Mouse (Mus musculus) olfactory bulb, adult 2 months (tissue): ENCODE measurements around the gene Wasf3.

ENCODE experiments used
- CTCF ChIP-seq: fragments of 200-500 bp; IDR thresholded peaks from 2 replicates; pipeline ENCODE4 v1.5.1; 2012; ENCODE audit warnings: low read depth, mild to moderate bottlenecking, low read length, moderate library complexity; ENCODE audit not compliant: insufficient read depth
- POLR2A ChIP-seq: fragments of 200-500 bp; IDR thresholded peaks from 2 replicates; pipeline ENCODE4 v1.6.1; 2012; ENCODE audit warnings: mild to moderate bottlenecking, low read depth, low read length, moderate library complexity; ENCODE audit not compliant: insufficient read depth

DNA sequence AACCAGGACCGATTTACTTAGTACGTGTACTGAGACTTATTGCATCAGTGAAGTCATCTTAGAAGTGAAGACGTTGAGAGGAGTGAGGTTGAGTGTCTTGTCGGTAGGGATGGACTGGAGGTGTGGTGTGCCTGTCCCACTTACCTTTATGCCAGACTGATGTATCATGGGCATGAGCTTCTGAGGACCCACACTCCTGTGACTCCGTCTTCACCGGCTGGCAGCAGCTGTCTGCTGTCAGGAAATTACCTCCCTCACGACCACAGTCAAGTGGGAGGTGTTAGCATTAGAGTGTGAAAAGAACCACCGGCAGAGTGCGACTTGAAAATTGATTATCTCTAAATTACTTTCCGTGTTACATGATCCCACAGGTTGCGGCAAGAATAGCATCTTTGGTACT lies 34.0 kb upstream of the Wasf3 start:
- TF ChIP-seq POLR2A (no peak), CTCF (no peak)
